Mouse (Mus musculus): ENCODE data around the gene Tex44.

- TF ChIP-seq MYOD1 (IDR thresholded peaks at IDR 0.05; ENCODE audit: control insufficient read depth, insufficient read length, low read depth) (no peak), CTCF (IDR thresholded peaks at IDR 0.05; ENCODE audit: control insufficient read depth, insufficient read depth, insufficient read length) (peak; percentile 30), CEBPB (IDR thresholded peaks at IDR 0.05; ENCODE audit: low read depth) (no peak), USF1 (IDR thresholded peaks at IDR 0.05; ENCODE audit: low read depth) (no peak), MYOG (IDR thresholded peaks at IDR 0.05; ENCODE audit: control insufficient read depth, extremely low read depth, insufficient read length) (no peak)
Measured at GRCm38 (mm10) chr1:86438501-86438900, 12.4 kb downstream of the Tex44 start.
